Mouse (Mus musculus): Measurements from ENCODE around the gene Epdr1.

The Epdr1 gene

GRCm38 (mm10) chr13:19619216-19619927 lies at the start of gene Epdr1:
TSS of gene Epdr1 (minus strand) at chr13:19619927.
- DNase-seq (ENCODE audit: low spot score): peak; percentile 87

- DNase-seq (ENCODE audit: low spot score): no peak
Observed at GRCm38 (mm10) chr13:19668355-19669140, 48.8 kb upstream of the Epdr1 start.

DNA sequence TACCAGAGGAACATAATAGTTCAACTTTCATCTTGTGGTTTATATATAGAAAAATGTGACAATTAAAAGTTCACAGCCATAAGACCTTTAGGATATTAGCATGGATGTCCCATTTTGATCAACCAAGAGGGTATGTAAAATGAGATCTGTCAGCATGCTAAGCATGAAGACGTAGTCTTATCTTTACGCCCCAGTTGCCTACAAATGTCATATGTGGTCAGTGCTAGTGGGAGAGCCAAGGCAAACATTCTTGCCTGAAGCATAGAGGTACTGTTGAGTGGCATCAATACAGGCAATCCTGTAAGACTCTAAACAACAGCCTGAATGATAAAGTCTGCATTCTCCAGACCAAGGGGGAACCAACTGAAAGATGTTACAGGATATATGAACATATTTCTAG lies 32.7 kb upstream of the Epdr1 start:
- no peak for DNase-seq (ENCODE audit: low spot score)

- DNase-seq (ENCODE audit: low spot score): no peak
Observed at GRCm38 (mm10) chr13:19649824-19650223, 30.1 kb upstream of the Epdr1 start.

DNA sequence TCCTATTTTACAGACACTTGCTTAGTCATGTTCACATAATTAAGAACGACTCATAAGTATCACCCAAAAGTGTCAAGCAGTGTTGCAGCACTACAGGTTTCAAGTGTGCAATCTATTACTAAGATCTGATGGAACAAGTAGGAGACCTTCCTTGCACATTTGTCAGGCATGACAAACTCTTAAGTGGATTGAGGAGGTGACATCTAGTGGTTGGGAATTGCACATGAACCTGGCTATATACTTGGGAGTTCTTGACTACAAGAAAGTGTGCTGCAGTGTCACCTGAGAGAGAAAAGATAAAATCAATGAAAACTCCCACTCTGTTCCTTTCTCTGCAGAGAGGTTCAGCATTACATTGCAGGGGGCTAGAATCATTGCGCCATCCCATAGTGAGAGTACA lies 24.5 kb upstream of the Epdr1 start:
- no peak for DNase-seq (ENCODE audit: low spot score)

DNA sequence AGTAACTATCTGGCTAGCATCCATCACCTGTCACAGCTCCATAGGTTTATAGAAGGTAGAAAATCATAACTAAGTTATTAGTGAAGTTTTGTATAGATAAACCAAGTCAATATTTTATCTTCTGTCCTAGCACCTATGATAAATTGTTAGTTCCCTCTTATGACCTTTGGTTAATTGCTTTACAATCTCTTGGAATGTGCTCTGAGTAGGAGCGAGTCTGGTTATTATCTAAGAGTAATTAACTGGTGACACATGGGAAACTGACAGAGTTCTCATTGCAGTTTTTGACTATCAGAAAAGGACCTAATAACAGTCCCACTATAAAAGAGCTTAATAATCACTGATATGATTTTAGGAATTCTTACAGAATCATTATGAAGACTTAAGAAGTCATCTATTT lies 23.8 kb upstream of the Epdr1 start:
- DNase-seq (ENCODE audit: low spot score): no peak

DNA sequence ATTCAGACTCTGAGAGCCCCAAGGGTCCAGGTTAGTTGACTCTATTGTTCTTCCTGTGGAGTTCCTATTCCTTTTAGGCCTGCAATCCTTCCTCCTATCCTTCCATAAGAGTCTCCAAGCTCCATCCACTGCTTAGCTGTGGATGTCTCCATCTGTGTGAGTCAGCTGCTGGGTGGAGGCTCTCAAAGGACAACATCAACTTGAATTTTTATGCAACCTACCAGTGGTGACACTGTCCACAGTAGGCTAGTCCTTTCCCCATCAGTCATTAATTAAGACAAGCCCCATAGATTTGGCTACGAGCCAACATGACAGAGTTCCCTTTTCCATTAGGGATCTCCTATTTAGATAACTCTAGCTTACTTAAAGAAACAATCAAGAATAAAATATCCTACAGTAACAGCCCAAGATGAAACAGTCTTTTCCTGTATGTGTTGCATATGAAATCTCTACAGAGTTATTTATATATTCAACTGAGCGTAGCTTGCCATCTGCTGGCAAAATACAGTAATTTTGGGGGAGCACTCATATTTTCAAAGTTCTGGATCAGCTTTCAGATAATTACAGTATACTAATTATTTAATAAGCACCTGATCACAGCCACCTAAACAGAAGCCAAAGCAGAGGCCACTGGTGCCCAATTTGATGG lies 20.6 kb upstream of the Epdr1 start:
- peak; percentile 31 for DNase-seq (ENCODE audit: low spot score)

DNA sequence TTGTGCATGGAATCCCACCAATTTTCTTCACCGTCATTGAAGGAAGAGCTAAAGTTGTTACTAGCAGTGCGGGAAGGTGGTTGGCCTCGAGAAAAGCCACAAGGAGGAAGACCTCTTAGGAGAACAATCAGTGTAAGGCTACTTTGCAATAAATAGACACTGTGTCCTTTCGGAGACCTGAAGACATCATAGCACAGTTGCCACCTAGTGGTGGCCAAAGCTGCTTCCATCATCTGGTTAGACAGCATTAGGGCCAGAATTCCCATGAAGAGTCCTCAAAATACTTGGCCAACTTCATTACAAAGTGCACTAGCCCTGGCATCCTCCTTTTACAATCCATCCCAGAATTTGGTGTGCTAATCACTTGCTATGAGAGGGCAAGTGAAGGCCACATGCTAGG lies 16.4 kb upstream of the Epdr1 start:
- peak; percentile 67 for DNase-seq (ENCODE audit: low spot score)

DNA sequence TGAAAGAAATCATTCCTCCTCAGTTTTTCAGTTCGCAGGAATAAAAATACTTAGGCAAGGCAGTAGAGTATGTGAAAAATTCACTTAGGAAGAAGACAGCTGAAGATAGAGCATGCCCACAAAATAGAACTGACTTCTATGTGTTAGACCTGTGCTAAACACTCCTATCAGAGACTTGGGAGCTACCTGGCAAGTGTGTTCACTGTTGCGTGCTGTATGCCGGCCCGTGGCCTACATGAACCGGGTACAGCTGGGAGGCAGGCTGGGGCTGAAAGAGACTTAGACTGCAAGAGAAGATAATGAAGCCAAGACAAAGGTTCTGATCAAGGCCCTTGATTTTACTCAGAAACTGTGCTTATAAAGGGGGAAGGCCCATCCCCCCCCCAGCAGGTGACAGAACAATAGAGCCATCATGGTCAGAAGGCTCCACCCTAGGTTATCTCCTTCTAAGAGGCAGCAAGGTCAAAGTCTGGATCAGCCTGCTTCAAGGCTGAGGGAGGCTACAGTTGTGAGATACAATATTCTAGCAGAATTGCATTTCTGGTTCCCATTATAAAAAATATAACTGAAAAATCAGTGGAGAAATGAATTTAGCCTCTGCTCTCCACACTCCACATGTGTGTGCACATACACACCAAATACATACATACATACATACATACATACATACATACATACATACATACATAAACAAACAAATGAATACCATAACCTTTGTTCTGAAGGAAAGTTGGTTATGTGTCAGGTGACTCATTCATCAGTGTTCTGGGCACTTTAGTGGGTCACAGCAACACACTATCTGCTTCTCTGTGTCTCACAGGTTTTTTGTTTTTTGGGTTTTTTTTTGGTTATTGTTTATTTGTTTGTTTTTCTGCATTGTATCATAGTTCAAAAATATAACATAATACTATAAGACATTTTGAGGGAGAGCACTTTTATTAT lies 11.3 kb upstream of the Epdr1 start:
- DNase-seq (ENCODE audit: low spot score): no peak

GRCm38 (mm10) chr13:19626473-19626872 lies 6.7 kb upstream of the Epdr1 start:
- DNase-seq (ENCODE audit: low spot score): no peak

DNA sequence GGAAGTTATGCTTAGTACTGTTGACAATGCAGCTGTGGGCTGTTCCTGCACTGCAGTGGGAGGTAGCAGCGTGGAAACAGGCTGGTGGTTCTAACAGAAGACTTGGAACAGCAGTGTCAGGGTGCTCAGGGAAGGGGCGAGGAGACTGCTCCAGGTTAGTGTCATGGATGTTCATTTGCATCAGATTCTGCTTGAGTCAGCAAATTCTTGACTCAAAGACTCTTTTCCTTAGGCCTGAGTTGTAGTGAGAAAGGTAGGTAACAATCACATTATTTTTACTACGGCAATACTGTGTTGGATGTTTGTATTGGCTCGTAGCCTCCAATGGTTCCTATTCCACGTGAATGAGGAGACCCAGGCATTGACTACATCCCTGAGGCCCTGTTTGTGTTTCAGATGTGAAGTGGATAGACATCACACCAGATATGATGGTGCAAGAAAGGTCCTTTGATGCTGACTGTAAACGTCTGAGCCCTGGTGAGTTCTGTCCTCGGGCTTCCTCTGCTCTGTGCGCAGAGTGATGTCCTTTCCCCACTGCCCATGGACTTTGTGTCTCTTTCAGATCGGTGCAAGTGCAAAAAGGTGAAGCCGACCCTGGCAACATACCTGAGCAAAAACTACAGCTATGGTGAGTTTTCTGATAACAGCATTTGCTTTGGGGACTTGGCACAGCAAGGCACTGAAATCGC lies 5.0 kb upstream of the Epdr1 start:
- no peak for DNase-seq (ENCODE audit: low spot score)

DNA sequence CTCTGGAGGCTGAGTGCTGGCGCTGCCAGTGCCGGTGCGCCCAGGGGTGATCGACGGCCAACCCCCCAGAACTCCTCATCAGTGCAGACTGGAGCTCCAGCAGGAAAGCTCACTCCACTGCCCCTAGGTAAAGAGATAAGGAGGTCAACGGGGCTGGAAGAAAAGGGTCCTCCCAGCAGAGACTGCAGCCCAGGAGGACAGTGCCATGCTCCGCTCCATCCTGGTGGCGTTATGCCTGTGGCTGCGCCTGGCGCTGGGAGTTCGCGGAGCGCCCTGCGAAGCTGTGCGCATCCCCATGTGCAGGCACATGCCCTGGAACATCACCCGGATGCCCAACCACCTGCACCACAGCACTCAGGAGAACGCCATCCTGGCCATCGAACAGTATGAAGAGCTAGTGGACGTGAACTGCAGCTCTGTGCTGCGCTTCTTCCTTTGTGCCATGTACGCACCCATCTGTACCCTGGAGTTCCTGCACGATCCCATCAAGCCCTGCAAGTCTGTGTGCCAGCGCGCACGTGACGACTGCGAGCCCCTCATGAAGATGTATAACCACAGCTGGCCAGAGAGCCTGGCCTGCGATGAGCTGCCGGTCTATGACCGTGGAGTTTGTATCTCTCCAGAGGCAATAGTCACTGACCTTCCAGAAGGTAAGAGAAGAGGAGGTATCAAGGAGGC lies 3.6 kb upstream of the Epdr1 start:
- DNase-seq (ENCODE audit: low spot score): peak; percentile 52

DNA sequence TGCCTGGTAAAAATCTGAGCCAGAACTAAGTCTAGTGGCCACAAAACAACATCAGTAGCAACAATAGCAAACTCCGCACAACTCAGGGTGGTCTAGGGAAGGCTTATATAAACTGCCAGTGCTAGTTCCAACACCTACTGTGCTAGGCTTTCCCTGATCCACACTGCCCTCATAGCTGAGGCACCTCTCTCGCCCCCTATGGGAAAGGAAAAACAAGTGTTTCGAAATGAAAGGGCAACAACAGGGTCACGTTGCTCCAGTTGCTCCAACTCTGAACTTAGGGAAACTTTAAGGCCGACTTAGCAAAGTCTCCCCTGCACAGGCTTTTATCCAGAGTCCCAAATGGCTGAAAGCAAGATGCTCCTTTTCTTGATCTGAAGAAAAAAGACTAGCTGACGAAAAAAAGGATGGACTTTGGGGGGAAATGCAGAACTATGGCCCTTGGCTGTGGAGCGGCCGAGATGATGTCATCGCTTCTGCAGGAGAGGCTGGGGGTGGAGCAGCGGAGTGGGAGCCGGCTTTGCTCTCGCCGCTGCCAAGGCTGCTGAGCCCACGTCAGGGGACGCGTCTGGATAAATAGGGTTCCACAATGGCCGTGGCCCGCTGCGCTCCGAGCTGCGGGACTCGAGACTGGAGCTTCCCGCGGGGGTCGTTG lies 3.0 kb upstream of the Epdr1 start, which contains the start of gene Sfrp4:
Sfrp4 (plus strand) TSS at position 532 of the 655 bp plus-strand sequence.
- peak; percentile 69 for DNase-seq (ENCODE audit: low spot score)

DNA sequence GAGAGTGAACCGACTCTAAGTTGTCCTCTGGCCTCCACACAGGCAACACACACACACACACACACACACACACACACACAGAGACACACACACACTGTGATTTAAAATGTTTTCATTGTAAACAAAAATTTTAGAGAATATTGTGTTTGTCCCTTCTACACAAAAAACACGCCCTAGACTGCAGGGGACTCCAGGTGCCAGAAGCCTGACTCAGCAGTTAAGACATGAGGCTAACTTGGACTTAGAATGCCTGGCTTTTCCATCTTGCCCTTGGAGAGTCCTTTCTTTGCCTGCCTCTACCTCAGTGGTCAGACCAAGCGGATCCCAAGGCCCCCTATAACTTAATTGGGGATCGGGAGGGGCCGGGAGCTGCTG lies 899 bp downstream of the Epdr1 start:
- DNase-seq (ENCODE audit: low spot score): no peak

GRCm38 (mm10) chr13:19618081-19618480 lies 1.6 kb downstream of the Epdr1 start:
- no peak for DNase-seq (ENCODE audit: low spot score)

DNA sequence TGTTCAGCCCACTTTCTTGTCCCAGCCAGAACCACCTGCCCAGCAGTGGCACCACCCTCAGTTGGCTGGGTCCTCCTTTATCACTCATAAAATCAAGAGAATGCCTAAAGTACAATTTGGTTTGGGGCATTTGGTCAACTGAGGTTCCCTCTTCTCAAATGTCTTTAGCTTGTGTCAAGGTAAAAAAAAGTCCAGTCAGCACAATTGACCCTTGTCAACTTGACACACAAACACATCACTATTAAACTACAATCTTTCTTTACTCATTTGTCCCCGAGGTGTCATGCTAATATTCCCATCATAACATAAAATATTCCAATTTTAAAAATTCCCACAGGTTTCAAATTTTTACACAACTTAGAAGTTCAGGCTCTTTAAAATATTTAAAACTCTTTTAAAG lies 5.4 kb downstream of the Epdr1 start:
- DNase-seq (ENCODE audit: low spot score): no peak

DNA sequence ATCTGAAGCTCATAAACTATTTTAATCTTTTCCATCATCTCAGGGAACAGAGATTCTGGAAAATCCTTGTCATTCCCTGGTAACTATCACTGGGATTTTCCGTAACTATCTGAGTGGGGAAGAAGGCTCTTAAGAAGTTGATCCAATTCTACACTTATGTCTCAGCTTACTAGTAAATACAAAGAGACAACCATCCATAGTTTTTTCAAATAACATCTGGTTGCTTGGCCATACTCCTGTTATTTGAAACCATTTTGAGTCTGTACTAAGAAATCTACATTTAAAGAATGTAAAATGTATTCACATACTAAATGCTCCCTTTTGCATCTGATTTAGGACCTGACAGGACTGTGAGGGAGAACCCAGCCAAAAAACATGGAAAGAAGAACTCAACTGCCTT lies 6.3 kb downstream of the Epdr1 start:
- no peak for DNase-seq (ENCODE audit: low spot score)

DNA sequence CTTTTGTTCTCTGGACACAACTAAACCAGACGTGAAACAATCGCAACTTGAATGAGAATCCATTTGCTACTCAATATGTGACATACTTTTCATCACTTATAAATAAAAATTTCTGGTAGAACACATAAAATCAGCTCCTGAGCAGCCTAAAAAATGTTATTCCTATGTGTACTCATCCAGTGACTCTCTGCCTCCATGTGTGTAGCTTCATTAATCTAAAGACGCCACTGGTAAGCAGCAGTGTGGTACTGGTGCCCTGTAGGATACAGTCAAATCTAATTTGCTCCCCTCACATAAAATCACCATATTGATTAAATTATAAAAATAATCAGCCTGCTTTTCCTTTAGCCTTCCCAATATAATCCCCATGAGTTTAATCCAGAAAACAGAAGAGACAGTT lies 6.8 kb downstream of the Epdr1 start:
- no peak for DNase-seq (ENCODE audit: low spot score)

GRCm38 (mm10) chr13:19612348-19612747 lies 7.4 kb downstream of the Epdr1 start:
- DNase-seq (ENCODE audit: low spot score): no peak

DNA sequence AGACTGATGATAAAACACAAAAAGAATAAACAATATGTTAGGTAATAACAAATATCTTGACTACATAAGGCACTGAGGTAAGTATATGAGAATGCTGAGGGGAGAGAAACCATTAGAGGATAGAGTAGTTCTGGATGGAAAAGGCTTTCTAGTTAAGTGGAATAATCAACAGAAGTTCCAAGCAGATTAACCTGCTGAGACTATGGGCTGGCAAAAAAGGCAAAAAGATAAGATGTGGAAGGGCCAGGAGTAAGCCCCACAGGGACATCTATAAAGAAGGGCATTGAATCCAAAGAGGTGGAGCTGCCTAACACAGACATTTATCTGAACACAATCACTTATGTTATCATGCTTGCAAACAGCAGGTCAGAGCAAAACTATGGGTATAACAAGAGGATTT lies 11.6 kb downstream of the Epdr1 start:
- no peak for DNase-seq (ENCODE audit: low spot score)
